Mouse (Mus musculus) brain, embryonic 18.5 days (tissue): ENCODE measurements around the gene Zfp14.

ENCODE experiments used
- DNase-seq: peaks from one replicate; pipeline ENCODE4 v3.0.0-alpha.2; 2012; ENCODE audit warnings: low read depth, low spot score

Zfp14 gene

DNA sequence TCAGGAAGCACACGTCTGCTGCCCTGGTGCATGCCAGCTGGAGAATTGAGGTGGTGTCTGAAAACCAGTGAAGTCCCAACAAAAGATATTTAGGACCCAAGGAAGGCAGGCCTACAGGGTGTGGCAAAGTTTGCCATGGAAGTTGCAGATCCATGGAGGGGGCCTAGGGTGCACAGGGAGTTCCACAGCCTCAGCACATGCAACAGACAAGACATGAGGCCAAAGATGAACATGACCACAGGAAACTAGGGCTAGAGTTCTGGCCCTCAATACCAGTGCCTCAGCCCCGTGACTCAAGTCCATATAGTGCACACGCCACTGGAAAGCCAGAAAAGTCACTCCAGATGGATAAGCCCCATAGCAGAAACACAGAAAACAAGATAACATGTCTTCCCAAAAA is 22.6 kb downstream of the Zfp14 start:
- DNase-seq, result no peak

- DNase-seq, result no peak
Measured at GRCm38 (mm10) chr7:30027331-30027730, 23.8 kb downstream of the Zfp14 start.

DNA sequence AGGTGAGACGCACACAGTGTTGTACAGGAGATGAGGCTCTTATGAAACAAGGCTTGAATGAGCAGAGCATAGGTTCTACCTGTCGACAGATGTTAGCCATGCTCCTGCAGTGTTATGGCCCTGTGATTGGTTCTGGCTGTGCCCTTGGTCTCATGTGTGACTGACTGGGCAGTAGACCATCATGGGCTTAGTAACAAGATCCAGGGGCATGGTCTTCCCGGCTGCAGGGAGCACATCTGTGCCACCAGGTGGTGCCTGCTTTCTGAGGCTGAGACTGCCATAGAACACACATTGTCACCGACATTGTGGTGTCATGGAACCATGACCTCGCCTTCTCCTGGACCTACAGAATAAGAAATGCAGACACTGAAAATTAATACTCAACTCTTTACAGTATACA is 25.8 kb downstream of the Zfp14 start:
- no peak for DNase-seq

DNA sequence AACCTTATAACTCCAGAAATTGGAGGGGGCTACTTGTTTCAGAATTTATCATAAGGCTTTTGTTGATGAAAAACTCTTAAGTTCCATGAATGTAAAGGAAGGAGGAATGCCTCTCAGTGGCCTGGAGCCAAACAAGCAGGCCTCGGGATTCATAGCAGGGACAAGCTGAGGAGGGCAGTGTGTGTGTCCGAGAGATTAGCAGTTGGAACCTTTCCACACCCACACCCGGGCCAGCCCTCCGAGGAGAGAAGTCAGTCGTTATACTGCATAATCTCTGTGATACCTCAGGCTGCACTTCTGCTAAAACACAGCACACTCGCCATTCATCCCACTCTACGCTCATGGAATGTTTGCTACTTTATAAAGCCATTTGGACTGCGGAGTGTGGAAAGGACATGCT is 27.4 kb downstream of the Zfp14 start:
- DNase-seq, result no peak

DNA sequence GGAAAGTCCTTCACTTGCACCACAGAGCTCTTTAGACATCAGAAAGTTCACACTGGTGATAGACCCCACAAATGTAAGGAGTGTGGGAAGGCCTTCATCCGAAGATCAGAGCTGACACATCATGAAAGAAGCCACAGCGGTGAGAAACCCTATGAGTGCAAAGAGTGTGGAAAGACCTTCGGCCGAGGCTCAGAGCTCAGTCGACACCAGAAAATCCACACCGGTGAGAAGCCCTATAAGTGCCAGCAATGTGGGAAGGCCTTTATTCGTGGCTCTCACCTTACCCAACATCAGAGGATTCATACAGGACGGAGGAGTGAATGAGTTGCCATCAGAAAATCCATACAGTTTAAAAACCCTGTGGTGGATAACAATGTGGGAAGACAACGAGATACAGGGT is 27.9 kb downstream of the Zfp14 start:
- DNase-seq, result no peak

GRCm38 (mm10) chr7:30019543-30019942 is 31.6 kb downstream of the Zfp14 start:
- no peak for DNase-seq

- no peak for DNase-seq
Measured at GRCm38 (mm10) chr7:30017226-30017625, 34.0 kb downstream of the Zfp14 start.

- DNase-seq, result peak; percentile 22
Measured at GRCm38 (mm10) chr7:30012956-30013363, 38.2 kb downstream of the Zfp14 start.

- DNase-seq, result no peak
Measured at GRCm38 (mm10) chr7:30010551-30011195, 40.5 kb downstream of the Zfp14 start.

DNA sequence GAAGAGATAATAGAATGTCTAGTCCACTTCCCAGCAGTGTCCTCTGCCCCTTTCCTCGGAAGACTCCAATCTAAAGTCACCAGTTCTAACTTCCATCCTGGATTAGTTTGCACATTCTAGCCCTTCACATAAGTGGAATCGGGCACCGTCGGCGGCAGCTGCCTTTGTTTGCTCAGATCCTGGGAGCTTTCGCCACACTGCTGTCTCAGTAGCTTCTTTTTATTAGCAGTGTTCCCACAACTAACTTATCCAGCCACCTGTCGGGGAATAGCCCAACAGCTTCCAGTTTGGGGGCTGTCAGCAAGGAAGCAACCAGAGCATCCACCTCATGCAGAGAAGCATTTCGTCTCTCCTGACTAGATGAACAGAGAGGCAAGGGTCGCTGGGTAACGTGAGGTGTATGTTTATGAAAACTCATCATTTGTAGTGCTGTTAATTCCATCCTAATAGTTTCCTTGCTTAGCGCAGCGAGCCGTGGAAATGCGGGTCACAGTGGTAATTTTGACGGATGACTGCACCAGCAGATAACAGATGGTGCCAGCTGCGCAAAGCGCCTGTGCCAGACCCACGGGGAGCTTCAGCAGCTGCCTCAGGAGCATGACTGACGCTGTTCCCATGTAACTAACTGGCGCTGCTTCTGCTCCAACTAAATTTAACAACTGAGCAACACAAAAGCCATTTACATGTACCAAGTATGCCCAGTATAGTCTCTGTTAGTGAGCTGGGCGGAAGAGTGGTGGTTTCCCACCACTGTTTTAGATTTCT is 41.7 kb downstream of the Zfp14 start:
- DNase-seq, result no peak

- DNase-seq, result no peak
Measured at GRCm38 (mm10) chr7:30008020-30008690, 43.0 kb downstream of the Zfp14 start.

DNA sequence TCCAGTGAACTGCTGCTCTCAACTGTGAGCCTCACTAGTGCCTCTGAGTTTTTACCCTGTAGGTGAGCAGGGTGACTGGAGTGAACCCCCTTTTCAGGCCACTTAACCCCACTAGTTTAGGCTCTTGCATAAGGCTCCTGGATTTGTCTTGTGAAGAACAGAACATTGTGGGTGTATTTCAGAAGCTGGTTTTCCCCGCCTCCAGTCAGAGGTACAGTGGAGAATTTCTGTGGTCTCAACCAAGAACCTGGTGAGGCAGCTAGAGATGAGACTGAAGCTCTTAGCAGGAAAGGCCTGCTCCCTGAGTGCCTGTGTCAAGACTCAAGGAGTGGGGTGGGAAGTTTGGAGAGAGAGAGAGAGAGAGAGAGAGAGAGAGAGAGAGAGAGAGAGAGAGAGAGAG is 43.6 kb downstream of the Zfp14 start:
- DNase-seq, result no peak

DNA sequence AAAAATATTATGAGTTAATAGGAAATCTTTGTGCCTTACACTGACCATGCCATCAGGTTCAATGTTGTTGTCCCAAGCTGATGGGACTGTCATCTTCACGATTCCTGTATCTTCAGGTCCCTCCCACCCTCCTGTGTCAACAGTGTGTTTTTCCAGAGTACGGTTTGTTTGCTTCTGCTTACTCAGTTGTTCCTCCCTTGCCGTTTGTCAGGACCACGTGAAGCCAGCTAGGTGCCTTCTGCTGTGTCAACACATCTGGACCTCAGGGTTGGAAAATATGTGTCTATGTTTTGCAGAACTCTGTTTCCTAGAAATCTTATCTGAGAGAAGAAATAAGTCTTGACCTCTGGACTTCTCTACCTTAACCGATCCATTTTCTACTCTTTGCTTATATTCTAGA is 50.6 kb downstream of the Zfp14 start:
- no peak for DNase-seq

- no peak for DNase-seq
Measured at GRCm38 (mm10) chr7:29995134-29995533, 56.0 kb downstream of the Zfp14 start.

- no peak for DNase-seq
Measured at GRCm38 (mm10) chr7:29993340-29993739, 57.8 kb downstream of the Zfp14 start.

DNA sequence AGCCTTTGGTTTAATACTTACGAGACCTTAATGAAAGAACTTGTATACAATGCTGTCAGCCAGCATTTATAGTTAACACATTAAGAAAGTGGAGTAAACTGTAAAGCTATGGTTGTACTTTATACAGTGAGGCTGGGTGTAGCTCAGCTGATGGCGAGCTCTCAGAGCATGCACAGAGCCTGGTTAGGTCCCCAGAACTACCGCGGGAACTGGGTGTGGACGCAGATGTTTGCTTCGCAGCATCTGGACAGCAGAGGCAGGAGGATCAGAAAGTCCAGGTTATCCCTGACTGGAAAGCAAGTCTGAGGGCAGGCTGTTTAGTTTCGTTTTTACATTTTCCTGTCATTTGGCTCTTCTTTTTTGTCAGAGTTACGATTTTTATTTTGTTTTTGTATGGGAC is 58.5 kb downstream of the Zfp14 start:
- DNase-seq, result no peak

GRCm38 (mm10) chr7:29989031-29989430 is 62.1 kb downstream of the Zfp14 start:
- no peak for DNase-seq

DNA sequence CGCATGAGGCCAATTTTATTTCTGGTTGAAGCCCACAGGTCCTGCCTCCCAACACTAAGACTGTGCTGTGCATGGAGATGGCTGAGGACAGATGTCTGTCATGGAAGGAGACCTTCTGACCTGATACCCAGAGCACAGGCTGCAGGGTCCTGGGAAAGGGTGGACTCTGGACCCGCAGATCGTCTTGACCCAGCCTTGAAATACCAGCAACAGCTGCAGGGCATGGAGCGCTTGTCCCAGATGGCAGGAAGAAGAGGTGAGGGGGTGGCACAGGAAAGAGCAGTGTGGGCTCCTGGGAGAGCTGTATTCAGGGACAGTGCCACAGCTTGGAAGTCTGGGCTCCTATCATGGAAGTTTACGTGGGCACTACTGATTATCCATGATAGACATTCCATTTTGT is 63.6 kb downstream of the Zfp14 start:
- DNase-seq, result no peak
